Mouse (Mus musculus) small intestine, adult 10 weeks (tissue): ENCODE measurements around the gene Acot9. TPM values are rescaled to one million over a fixed set of nuclear protein-coding genes. Genes with fewer than 3 reads are reported as not detected.

Source experiments
- polyA plus RNA-seq: library from polyadenylated mRNA; stranded (reverse); fragments of 350-450 nt; fragmentation: Illumina TruSeq; extraction: RNeasy Lipid Tissue Mini Kit (QIAGEN cat#74804); gene quantifications from one replicate; pipeline ENCODE4 v1.2.3, GENCODE M21; 2014; ENCODE audit warnings: low replicate concordance

The Acot9 gene
- polyA plus RNA-seq, result 137 TPM

DNA sequence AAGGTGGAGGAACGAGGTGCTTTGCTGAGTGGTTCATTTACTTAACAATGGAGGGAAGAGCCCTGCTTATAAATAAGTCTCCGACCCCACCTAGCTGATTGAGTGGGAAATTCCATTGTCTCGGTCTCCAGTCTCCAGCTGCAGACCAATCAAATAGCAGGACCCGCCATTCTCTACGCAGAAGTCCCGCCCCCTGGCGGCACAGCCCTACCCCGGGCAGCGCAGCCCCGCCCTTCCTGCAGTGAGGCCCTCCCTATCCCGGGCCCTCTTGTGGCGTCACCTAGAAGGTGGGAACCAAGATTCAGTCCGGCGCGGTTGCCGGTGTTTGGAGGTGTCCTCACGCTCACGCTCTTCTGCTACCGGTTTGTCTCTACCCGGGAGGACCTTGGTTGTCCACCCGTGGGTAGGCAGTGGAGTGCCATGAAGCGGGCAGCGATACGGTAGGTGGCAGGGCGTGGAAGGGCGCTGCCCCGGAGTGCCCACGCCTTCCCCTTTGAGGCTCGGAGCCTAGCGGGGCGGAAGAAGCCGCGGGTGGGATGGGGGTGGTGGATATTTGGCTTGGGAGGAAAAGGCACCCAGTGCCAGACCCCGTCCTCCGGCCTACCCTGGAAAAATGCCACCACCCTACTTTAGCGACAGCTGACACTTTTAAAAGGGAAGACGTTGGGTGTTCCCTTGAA is at the start of gene Acot9:
Acot9 (plus strand) TSS at position 209 of the 680 bp plus-strand sequence.

DNA sequence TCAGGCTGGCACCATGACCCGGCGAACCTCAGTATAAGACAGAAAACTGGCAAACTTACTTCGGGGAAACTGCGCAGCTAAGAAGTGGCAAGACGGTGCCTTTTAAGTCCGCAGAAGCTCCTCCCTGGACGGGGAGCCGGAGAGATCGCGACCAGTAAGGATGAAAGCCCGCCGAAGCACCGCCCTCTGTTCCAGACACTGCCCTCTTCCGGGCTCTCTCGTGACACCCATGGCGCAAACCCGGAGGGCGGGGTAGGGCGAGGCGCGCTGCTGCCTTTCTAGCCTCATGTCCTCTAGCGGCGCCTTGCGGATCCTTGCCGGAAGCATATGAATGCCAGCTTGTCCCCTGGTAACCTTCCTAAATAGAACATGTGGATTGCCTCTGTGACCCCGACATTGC is 46.0 kb upstream of the Acot9 start, which contains the start of gene Sat1:
Sat1 (minus strand) TSS at position 179 of the 400 bp plus-strand sequence.

GRCm38 (mm10) chrX:155340654-155341053 is 78.4 kb downstream of the Acot9 start, which contains the start of gene Prdx4:
Prdx4 (minus strand) TSS chrX:155340754.

Other genes with a start within 250 kb of the Acot9 start
- not detected for gene Magea5, start 199.3 kb upstream of the Acot9 start, polyA plus RNA-seq
- not detected for gene Magea1, start 172.7 kb upstream of the Acot9 start, polyA plus RNA-seq
- not detected for gene Magea2, start 168.8 kb upstream of the Acot9 start, polyA plus RNA-seq
- not detected for gene Cldn34b2, start 134.0 kb upstream of the Acot9 start, polyA plus RNA-seq
- 551 TPM for gene Sat1, start 46.0 kb upstream of the Acot9 start, polyA plus RNA-seq
- gene Prdx4, start 78.3 kb downstream of the Acot9 start, polyA plus RNA-seq, result 69.6 TPM